ENCODE assay signal across 9 mouse cellular contexts in the genomic region with DNA sequence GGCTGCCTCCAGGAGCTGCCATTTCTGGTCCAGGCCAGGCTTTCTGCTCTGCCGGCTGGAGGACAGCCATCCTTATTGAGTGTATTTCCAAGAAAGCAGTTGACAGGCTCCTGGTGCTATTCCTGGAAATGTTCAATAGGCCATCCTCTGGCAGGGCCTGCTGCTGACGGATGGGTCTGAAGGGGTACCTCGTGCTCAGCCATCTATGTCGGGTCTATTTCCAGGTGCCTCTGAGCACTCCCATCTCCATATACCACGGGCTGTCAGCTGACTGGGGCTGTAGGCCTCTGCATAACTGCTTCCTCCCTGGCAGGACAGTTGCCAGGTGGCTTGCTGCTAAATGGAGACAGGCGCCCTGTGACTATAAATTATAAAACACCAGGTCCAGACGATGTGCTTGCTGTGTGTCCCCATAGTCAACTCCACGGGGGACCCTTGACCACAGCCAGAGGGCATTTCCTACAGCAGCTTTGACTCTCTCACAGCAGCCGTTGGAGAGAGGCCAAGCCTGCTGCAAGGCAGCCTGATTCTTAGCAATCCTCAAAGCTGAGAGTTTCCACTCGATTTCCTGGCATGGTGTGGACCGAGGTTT.
DNase-seq lines count a peak whose midpoint lies in the region; ATAC-seq and TF ChIP-seq lines count a peak whose summit lies in the region.
"Had no signal": no experiment of that assay in that cellular context is flagged by ENCODE, and none has a peak within 500 bp of the region (broad histone marks: within the 10 kb centered on the region; RNA-seq: fewer than 3 reads in every experiment).

No protein-coding gene starts in this region.

- no peak for TF ChIP-seq CTCF in lung, postnatal 0 days (IDR thresholded peaks at IDR 0.05)

- H3K27ac ChIP-seq in hindbrain, embryonic 12.5 days = peak overlapping the region; percentile 80
- H3K27ac ChIP-seq in lung, postnatal 0 days (ENCODE audit: low read length) = peak overlapping the region; percentile 77
- H3K27ac ChIP-seq: liver, embryonic 15.5 days had no signal

- 22% methylated on average over 11 of the region's 11 CpGs for WGBS in hindbrain, embryonic 12.5 days
- WGBS in lung, postnatal 0 days = 9% methylated on average over 11 of the region's 11 CpGs

- 0 out of 2 replicates have a peak overlapping the region, but pooled peaks have one; percentile 14 for H3K4me2 ChIP-seq in hindbrain, embryonic 12.5 days (replicated peaks)
- no peak overlapping the region for H3K4me2 ChIP-seq in lung, postnatal 0 days (replicated peaks; ENCODE audit: low read depth, low read length)
- H3K4me2 ChIP-seq: liver, embryonic 15.5 days had no signal

- H3K4me1 ChIP-seq in hindbrain, embryonic 12.5 days = peaks cover 43% of the 10 kb centered on the region
- H3K4me1 ChIP-seq in lung, postnatal 0 days (ENCODE audit: insufficient read depth, low read depth, low read length) = peaks cover 23% of the 10 kb centered on the region

- no peaks in the 10 kb centered on the region for H3K9me3 ChIP-seq in hindbrain, embryonic 12.5 days (replicated peaks)
- H3K9me3 ChIP-seq in lung, postnatal 0 days (ENCODE audit: low read length) = no peaks in the 10 kb centered on the region
- H3K9me3 ChIP-seq: liver, embryonic 15.5 days had no signal

- no peaks in the 10 kb centered on the region for H3K27me3 ChIP-seq in hindbrain, embryonic 12.5 days
- no peaks in the 10 kb centered on the region for H3K27me3 ChIP-seq in lung, postnatal 0 days (replicated peaks; ENCODE audit: insufficient read depth, low read length)
- H3K27me3 ChIP-seq: liver, embryonic 15.5 days had no signal

- DNase-seq in NIH3T3 (ENCODE audit: low read depth) = peak; percentile 86
- peak; percentile 90 to 94 for DNase-seq in cerebellum, postnatal 10 days
- DNase-seq in gastrocnemius, adult 18-20 months (ENCODE audit: low spot score) = peak; percentile 86
- DNase-seq in layer of hippocampus, postnatal 10 days (ENCODE audit: low spot score in 2 of 2) = peak; percentile 57 to 68
- peak; percentile 89 for DNase-seq in lung, postnatal 0 days (ENCODE audit: low spot score)
- peak; percentile 30 for DNase-seq in retina, postnatal 1 day

- peak; percentile 89 for TF ChIP-seq EP300 in lung, postnatal 0 days (IDR thresholded peaks at IDR 0.05)

- H3K36me3 ChIP-seq in hindbrain, embryonic 12.5 days = no peaks in the 10 kb centered on the region
- no peaks in the 10 kb centered on the region for H3K36me3 ChIP-seq in lung, postnatal 0 days (ENCODE audit: insufficient read depth, low read length)
- H3K36me3 ChIP-seq: liver, embryonic 15.5 days had no signal

- no peak overlapping the region for H3K4me3 ChIP-seq in hindbrain, embryonic 12.5 days
- H3K4me3 ChIP-seq in lung, postnatal 0 days (ENCODE audit: low read depth, low read length) = no peak overlapping the region
- H3K4me3 ChIP-seq: liver, embryonic 15.5 days had no signal

- no peak overlapping the region; the same call in 1 of the 2 replicates for H3K9ac ChIP-seq in hindbrain, embryonic 12.5 days
- no peak overlapping the region for H3K9ac ChIP-seq in lung, postnatal 0 days (replicated peaks; ENCODE audit: low read depth)
- H3K9ac ChIP-seq: liver, embryonic 15.5 days had no signal

- ATAC-seq in hindbrain, embryonic 12.5 days (ENCODE audit: low FRiP score) = peak; percentile 65
- ATAC-seq in lung, postnatal 0 days = peak; percentile 72
- no peak for ATAC-seq in inflammation-experienced regulatory T-cells, adult 6 months

Comparison
In these comparisons a context has a peak if more than half of its experiments do, and no peak if none do; other contexts are left out.
1. DNase-seq: peak in every context shown above with its lines; median percentile 92 in cerebellum, postnatal 10 days; 89 in lung, postnatal 0 days; 86 in NIH3T3; 86 in gastrocnemius, adult 18-20 months; 62 in layer of hippocampus, postnatal 10 days; 30 in retina, postnatal 1 day.